Mouse (Mus musculus) heart, embryonic 13.5 days (tissue): Measurements from ENCODE around the gene Zcchc10. TPM values are rescaled to one million over a fixed set of nuclear protein-coding genes. Genes with fewer than 3 reads are reported as not detected.
A peak's percentile ranks its signal among the peaks of the same experiment; 100 is the strongest.

Source experiments
- ATAC-seq: fragments of 200-750 bp; cut with Nextera tagmentation; 2 replicates; pipeline ENCODE4 v1.8.0; 2017; ENCODE audit warnings: moderate TSS enrichment; ENCODE audit not compliant: insufficient number of reproducible peaks, low FRiP score, low TSS enrichment; ENCODE audit errors: extremely low read depth
- H3K27ac ChIP-seq: fragments of 300-500 bp; sonication (generic); replicated peaks from 2 replicates; pipeline ENCODE4 v1.5.1; 2015; ENCODE audit warnings: moderate library complexity, mild to moderate bottlenecking, inconsistent platforms
- H3K27me3 ChIP-seq: fragments of 300-500 bp; sonication (generic); replicated peaks from 2 replicates; pipeline ENCODE4 v1.6.1; 2015; ENCODE audit warnings: mild to moderate bottlenecking, inconsistent platforms
- H3K36me3 ChIP-seq: fragments of 300-500 bp; sonication (generic); 2 replicates; pipeline ENCODE4 v1.6.1; 2015; ENCODE audit warnings: mild to moderate bottlenecking, inconsistent platforms
- H3K4me1 ChIP-seq: fragments of 300-500 bp; sonication (generic); 2 replicates; pipeline ENCODE4 v1.6.1; 2015; ENCODE audit warnings: inconsistent platforms
- H3K4me2 ChIP-seq: fragments of 300-500 bp; sonication (generic); 2 replicates; pipeline ENCODE4 v1.6.1; 2015; ENCODE audit warnings: inconsistent platforms, mild to moderate bottlenecking, moderate library complexity
- H3K4me3 ChIP-seq: fragments of 300-500 bp; sonication (generic); 2 replicates; pipeline ENCODE4 v1.5.1; 2015; ENCODE audit warnings: moderate library complexity, mild to moderate bottlenecking, inconsistent platforms
- H3K9ac ChIP-seq: fragments of 300-500 bp; sonication (generic); 2 replicates; pipeline ENCODE4 v1.6.1; 2015; ENCODE audit warnings: inconsistent platforms, mild to moderate bottlenecking, moderate library complexity
- H3K9me3 ChIP-seq: fragments of 300-500 bp; sonication (generic); 2 replicates; pipeline ENCODE4 v1.6.1; 2016; ENCODE audit warnings: inconsistent platforms
- WGBS: fragments of 180-500 bp; shearing (Covaris S2); methylation state at CpG from one replicate; pipeline ENCODE4 v1.1.7; 2015; ENCODE audit warnings: mixed read lengths; 5-methylcytosine and 5-hydroxymethylcytosine counted together
- polyA plus RNA-seq: library from polyadenylated mRNA; unstranded; fragments of >200 nt; fragmentation: Nextera tagmentation; extraction: Ambion mirVana; gene quantifications from 2 replicates; pipeline ENCODE4 v1.2.1, GENCODE M21; 2015

Zcchc10 gene
- polyA plus RNA-seq, 1 experiment from 2014 or later: 13.6 TPM

GRCm38 (mm10) chr11:53345328-53345727, 20.8 kb downstream of the Zcchc10 start:
- Histone ChIP-seq H3K27me3 (no peaks in the 10 kb centered on the region), H3K4me3 (no peak overlapping the region), H3K36me3 (no peaks in the 10 kb centered on the region), H3K4me2 (no peak overlapping the region), H3K4me1 (peaks cover 20% of the 10 kb centered on the region), H3K9me3 (no peaks in the 10 kb centered on the region), H3K27ac (no peak overlapping the region), H3K9ac (peak overlapping the region; percentile 40; the same call in 1 of the 2 replicates)
- no peak for ATAC-seq
- 11% methylated on average over 5 of the region's 5 CpGs for WGBS

GRCm38 (mm10) chr11:53345738-53346137, 21.3 kb downstream of the Zcchc10 start:
- no peak for ATAC-seq
- peaks cover 20% of the 10 kb centered on the region for H3K4me1 ChIP-seq
- no peak overlapping the region for H3K4me3 ChIP-seq
- H3K4me2 ChIP-seq: no peak overlapping the region
- no peaks in the 10 kb centered on the region for H3K27me3 ChIP-seq
- 15% methylated on average over 2 of the region's 2 CpGs for WGBS
- H3K9ac ChIP-seq: no peak overlapping the region
- H3K9me3 ChIP-seq: no peaks in the 10 kb centered on the region
- no peak overlapping the region for H3K27ac ChIP-seq
- no peaks in the 10 kb centered on the region for H3K36me3 ChIP-seq

DNA sequence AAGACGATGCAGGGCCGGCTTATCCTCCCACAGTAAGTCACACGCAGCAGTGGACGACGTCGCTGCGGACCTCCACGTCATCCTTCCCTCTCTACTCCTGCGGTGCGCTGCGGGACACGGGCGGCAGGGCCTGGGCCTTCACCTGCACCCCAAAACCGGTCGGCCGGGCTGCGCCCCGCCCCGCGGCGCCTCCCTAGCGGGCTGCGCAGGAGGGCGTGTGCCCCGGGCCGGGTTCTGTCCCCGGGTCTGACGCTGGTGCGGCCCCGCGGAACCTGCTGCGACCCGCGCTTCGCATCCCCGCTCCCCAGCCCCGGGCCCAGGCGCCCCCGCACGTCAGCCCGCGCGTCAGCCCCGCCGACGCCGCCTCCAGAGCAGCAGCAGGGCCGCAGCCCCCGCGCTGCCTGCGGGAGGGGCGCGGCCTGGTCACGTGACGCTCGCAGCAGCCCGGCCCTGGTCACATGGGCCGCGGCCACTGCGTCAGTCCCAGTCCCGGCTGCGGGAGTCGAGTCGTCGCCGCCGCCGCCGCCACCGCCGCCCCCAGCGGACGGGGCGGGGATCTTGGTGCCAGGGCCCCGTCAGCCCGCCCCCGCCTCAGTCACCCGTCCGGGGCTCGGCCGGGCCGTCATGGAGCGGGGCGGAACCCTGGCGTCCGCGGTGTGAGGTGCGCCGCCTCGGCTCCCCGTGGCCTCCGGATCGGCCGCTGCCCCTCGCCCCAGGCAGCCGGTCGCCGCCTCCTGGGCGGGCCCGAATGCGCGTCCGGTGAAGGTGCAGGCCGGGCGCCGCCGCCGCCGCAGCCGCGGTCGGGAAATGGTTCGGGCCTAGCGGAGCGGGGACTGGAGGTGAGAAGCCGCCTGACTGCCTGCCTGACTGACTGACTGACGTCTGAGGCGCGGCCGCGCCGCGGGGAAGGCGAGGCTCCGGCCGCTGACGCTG, 26.1 kb downstream of the Zcchc10 start, which contains the start of gene Aff4:
Gene Aff4, plus strand, starts transcription at position 543 of the 933 bp plus-strand sequence.
- peak; percentile 92 for ATAC-seq
- peak within 1 kb of the TSS; percentile 99 for H3K9ac ChIP-seq
- peak within 1 kb of the TSS; percentile 99 for H3K27ac ChIP-seq
- H3K4me1 ChIP-seq: peaks cover 30% of the 10 kb centered on the region
- peak within 1 kb of the TSS; percentile 95 for H3K4me3 ChIP-seq
- H3K27me3 ChIP-seq: no peaks in the 10 kb centered on the region
- peak within 1 kb of the TSS; percentile 92 for H3K4me2 ChIP-seq
- H3K9me3 ChIP-seq: no peaks in the 10 kb centered on the region
- under 1% methylated on average over 121 of the region's 127 CpGs for WGBS
- H3K36me3 ChIP-seq: peaks cover 10% of the 10 kb centered on the region

GRCm38 (mm10) chr11:53351224-53351942, 26.9 kb downstream of the Zcchc10 start:
- no peaks in the 10 kb centered on the region for H3K27me3 ChIP-seq
- ATAC-seq: no peak

GRCm38 (mm10) chr11:53351943-53352590, 27.6 kb downstream of the Zcchc10 start:
- peaks cover 16% of the 10 kb centered on the region for H3K36me3 ChIP-seq
- H3K4me3 ChIP-seq: peak overlapping the region; percentile 95
- H3K9ac ChIP-seq: peak overlapping the region; percentile 99
- peak overlapping the region; percentile 99 for H3K27ac ChIP-seq
- H3K27me3 ChIP-seq: no peaks in the 10 kb centered on the region
- H3K4me1 ChIP-seq: peaks cover 24% of the 10 kb centered on the region
- no peak for ATAC-seq
- peak overlapping the region; percentile 92 for H3K4me2 ChIP-seq
- 4% methylated on average over 14 of the region's 14 CpGs for WGBS
- no peaks in the 10 kb centered on the region for H3K9me3 ChIP-seq

More at GRCm38 (mm10) chr11:53351224-53351942, 26.9 kb downstream of the Zcchc10 start:
- H3K4me3 ChIP-seq: peak overlapping the region; percentile 95
- no peaks in the 10 kb centered on the region for H3K9me3 ChIP-seq
- H3K36me3 ChIP-seq: peaks cover 16% of the 10 kb centered on the region
- peak overlapping the region; percentile 99 for H3K27ac ChIP-seq
- H3K9ac ChIP-seq: peak overlapping the region; percentile 99
- WGBS: under 1% methylated on average over 35 of the region's 35 CpGs
- peaks cover 22% of the 10 kb centered on the region for H3K4me1 ChIP-seq
- H3K4me2 ChIP-seq: peak overlapping the region; percentile 92

DNA sequence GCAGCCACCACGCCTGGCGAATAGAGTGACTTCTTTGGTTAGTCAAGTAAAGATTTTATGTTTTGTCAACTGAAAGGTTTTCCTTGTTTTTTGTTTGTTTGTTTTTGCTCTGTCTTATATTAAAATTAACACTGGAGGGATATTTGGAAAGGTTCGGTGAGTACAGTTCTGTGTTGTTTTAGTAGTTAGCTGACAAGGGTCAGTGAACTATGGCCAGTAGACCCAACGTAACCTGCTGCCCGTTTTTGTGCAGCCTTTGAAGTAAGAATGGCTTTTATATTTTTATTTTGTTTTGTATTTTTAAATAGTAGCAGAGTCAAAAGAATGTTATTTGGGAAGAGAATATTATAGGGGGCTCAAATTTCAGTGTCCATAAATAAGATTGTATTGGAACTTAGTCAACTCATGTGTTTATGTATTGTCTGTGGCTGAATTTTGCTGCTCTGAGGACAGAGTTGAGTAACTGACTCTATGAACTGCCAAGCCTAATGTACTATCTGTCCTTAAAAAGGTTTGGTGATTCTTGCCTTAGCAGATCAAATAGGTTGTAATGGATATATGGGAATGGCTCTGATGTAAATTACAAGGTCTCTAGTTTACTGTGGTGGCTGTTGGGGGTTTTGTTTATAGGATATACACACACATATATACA, 34.2 kb downstream of the Zcchc10 start:
- Histone ChIP-seq H3K36me3 (peaks cover 21% of the 10 kb centered on the region), H3K27ac (no peak overlapping the region), H3K4me1 (peaks cover 18% of the 10 kb centered on the region), H3K4me3 (no peak overlapping the region), H3K9me3 (no peaks in the 10 kb centered on the region), H3K9ac (no peak overlapping the region), H3K4me2 (no peak overlapping the region), H3K27me3 (no peaks in the 10 kb centered on the region)
- WGBS: 91% methylated on average over 5 of the region's 5 CpGs
- no peak for ATAC-seq

DNA sequence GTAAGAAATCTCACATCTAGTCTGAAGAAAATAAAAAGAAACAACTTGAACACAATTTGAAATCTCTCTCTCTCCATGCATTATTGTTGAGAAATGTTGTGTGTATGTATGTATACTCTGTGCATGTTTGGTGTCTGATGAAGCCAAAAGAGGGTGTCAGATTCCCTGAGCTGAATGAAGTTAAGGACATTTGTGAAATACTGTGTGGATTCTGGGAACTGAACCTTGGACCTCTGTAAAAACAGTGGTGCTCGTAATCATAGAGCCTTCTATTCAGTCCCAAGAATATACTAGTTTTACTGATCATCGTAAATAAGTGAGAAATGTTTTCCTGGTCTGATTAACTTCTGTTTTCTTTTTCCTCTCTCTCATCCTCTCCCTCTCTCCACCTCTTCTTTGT, 42.6 kb downstream of the Zcchc10 start:
- Histone ChIP-seq H3K9ac (no peak overlapping the region), H3K4me2 (no peak overlapping the region)
- 90% methylated on average over 2 of the region's 2 CpGs for WGBS

DNA sequence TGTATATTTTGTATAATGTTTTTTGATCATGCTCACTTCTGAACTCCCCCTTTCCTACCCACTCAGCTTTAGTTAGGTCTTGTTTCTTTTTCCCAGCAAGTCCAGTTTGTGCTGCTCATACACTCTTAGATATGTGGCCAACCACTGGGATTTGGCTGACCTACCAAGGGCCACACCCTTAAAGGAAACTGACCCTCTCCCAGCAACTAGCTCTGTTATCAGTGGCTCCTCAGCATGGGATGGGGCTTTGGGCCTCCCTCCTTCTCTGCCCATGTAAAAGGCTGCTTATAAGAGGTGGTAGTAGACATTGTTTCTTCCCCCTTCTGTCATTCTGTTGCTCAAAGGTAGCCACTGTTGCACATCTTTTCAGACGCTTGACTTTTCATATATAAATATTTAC, 54.4 kb downstream of the Zcchc10 start:
- Histone ChIP-seq H3K27ac (no peak overlapping the region), H3K9me3 (no peaks in the 10 kb centered on the region), H3K36me3 (peaks cover 71% of the 10 kb centered on the region), H3K9ac (no peak overlapping the region), H3K4me2 (no peak overlapping the region), H3K4me1 (peaks cover 6% of the 10 kb centered on the region; the same call in 1 of the 2 replicates), H3K27me3 (no peaks in the 10 kb centered on the region), H3K4me3 (no peak overlapping the region)
- WGBS: 86% methylated on average over 1 of the region's 1 CpGs
- no peak for ATAC-seq

More for the DNA sequence above, 42.6 kb downstream of the Zcchc10 start:
- Histone ChIP-seq H3K4me1 (no peaks in the 10 kb centered on the region), H3K27me3 (no peaks in the 10 kb centered on the region), H3K27ac (no peak overlapping the region), H3K4me3 (no peak overlapping the region), H3K36me3 (peaks cover 39% of the 10 kb centered on the region), H3K9me3 (no peaks in the 10 kb centered on the region)
- no peak for ATAC-seq
